Mouse (Mus musculus) neural tube, embryonic 14.5 days (tissue): ENCODE measurements around the gene Tmed1. TPM values are rescaled to one million over a fixed set of nuclear protein-coding genes. Genes with fewer than 3 reads are reported as not detected.
"Not testable (repeated sequence)": the region's sequence is repeated elsewhere in the genome, so short reads cannot be mapped to it uniquely, and the experiment has no call there.

Experiments used
- ATAC-seq: fragments of 200-750 bp; cut with Nextera tagmentation; 2 replicates; pipeline ENCODE4 v1.8.0; 2017; ENCODE audit warnings: low read depth, mild to moderate bottlenecking, moderate TSS enrichment, moderate library complexity
- H3K27ac ChIP-seq: fragments of 300-500 bp; sonication (generic); 2 replicates; pipeline ENCODE4 v1.5.1; 2014; ENCODE audit warnings: low read depth, mild to moderate bottlenecking, control low read depth, low read length, moderate library complexity, mixed read lengths
- H3K27me3 ChIP-seq: fragments of 300-500 bp; sonication (generic); 2 replicates; pipeline ENCODE4 v1.6.1; 2014; ENCODE audit warnings: low read length; ENCODE audit not compliant: control insufficient read depth, insufficient read depth
- H3K36me3 ChIP-seq: fragments of 300-500 bp; sonication (generic); 2 replicates; pipeline ENCODE4 v1.6.1; 2014; ENCODE audit warnings: low read length, mixed read lengths; ENCODE audit not compliant: control insufficient read depth, insufficient read depth
- H3K4me1 ChIP-seq: fragments of 300-500 bp; sonication (generic); 2 replicates; pipeline ENCODE4 v1.6.1; 2014; ENCODE audit warnings: low read length; ENCODE audit not compliant: control insufficient read depth, insufficient read depth
- H3K4me2 ChIP-seq: fragments of 300-500 bp; sonication (generic); 2 replicates; pipeline ENCODE4 v1.6.1; 2014; ENCODE audit warnings: mild to moderate bottlenecking, low read depth, low read length, control low read depth
- H3K4me3 ChIP-seq: fragments of 300-500 bp; sonication (generic); 2 replicates; pipeline ENCODE4 v1.5.1; 2014; ENCODE audit warnings: low read depth, low read length, control low read depth, mixed read lengths
- H3K9ac ChIP-seq: fragments of 300-500 bp; sonication (generic); replicated peaks from 2 replicates; pipeline ENCODE4 v1.6.1; 2014; ENCODE audit warnings: low read depth, mild to moderate bottlenecking, control low read depth, low read length, mixed read lengths
- H3K9me3 ChIP-seq: fragments of 300-500 bp; sonication (generic); 2 replicates; pipeline ENCODE4 v1.6.1; 2016; ENCODE audit warnings: low read length; ENCODE audit not compliant: control insufficient read depth
- WGBS: fragments of 180-500 bp; shearing (Covaris S2); extraction: QIAGEN DNeasy Blood & Tissue Kit; methylation state at CpG from one replicate; pipeline ENCODE4 v1.1.7; 2014; 5-methylcytosine and 5-hydroxymethylcytosine counted together
- polyA plus RNA-seq: library from polyadenylated mRNA; unstranded; fragments of >200 nt; fragmentation: Nextera tagmentation; extraction: Ambion mirVana; gene quantifications from 2 replicates; pipeline ENCODE4 v1.2.1, GENCODE M21; 2014

The Tmed1 gene
- polyA plus RNA-seq, 1 experiment from 2014 or later: 42.2 TPM

- Histone ChIP-seq H3K4me2 (no peak overlapping the region), H3K27me3 (no peaks in the 10 kb centered on the region), H3K4me1 (no peaks in the 10 kb centered on the region), H3K9me3 (no peaks in the 10 kb centered on the region), H3K4me3 (no peak overlapping the region), H3K27ac (no peak overlapping the region), H3K36me3 (no peaks in the 10 kb centered on the region), H3K9ac (no peak overlapping the region)
- no peak for ATAC-seq
- WGBS: 67% methylated on average over 1 of the region's 1 CpGs
Measured at GRCm38 (mm10) chr9:21527917-21528324, 17.9 kb upstream of the Tmed1 start.

- no peak for ATAC-seq
- Histone ChIP-seq H3K36me3 (no peaks in the 10 kb centered on the region), H3K27me3 (no peaks in the 10 kb centered on the region), H3K4me1 (no peaks in the 10 kb centered on the region), H3K4me2 (no peak overlapping the region), H3K9me3 (no peaks in the 10 kb centered on the region), H3K9ac (no peak overlapping the region), H3K27ac (no peak overlapping the region), H3K4me3 (no peak overlapping the region)
- 98% methylated on average over 2 of the region's 2 CpGs for WGBS
Measured at GRCm38 (mm10) chr9:21527100-21527801, 17.2 kb upstream of the Tmed1 start.

GRCm38 (mm10) chr9:21526634-21526944 lies 16.5 kb upstream of the Tmed1 start:
- 100% methylated on average over 3 of the region's 3 CpGs for whole genome bisulfite sequencing

GRCm38 (mm10) chr9:21525937-21526633 lies 16.0 kb upstream of the Tmed1 start, which contains the start of gene AB124611:
AB124611 (plus strand) TSS chr9:21526176.
- no peak for ATAC-seq
- Histone ChIP-seq H3K36me3 (no peaks in the 10 kb centered on the region), H3K4me1 (no peaks in the 10 kb centered on the region), H3K9me3 (no peaks in the 10 kb centered on the region), H3K4me3 (no peak within 1 kb of the TSS), H3K27me3 (no peaks in the 10 kb centered on the region), H3K27ac (no peak within 1 kb of the TSS), H3K4me2 (no peak within 1 kb of the TSS), H3K9ac (no peak within 1 kb of the TSS)
- WGBS: 69% methylated on average over 14 of the region's 14 CpGs

More at GRCm38 (mm10) chr9:21526634-21526944, 16.5 kb upstream of the Tmed1 start:
- no peak for ATAC-seq
- no peaks in the 10 kb centered on the region for H3K36me3 ChIP-seq
- no peak overlapping the region for H3K4me2 ChIP-seq
- no peaks in the 10 kb centered on the region for H3K9me3 ChIP-seq
- no peak overlapping the region for H3K4me3 ChIP-seq
- H3K27ac ChIP-seq: no peak overlapping the region
- no peak overlapping the region for H3K9ac ChIP-seq
- H3K27me3 ChIP-seq: no peaks in the 10 kb centered on the region
- H3K4me1 ChIP-seq: no peaks in the 10 kb centered on the region

- 83% methylated on average over 7 of the region's 7 CpGs for WGBS
- ATAC-seq: no peak
- no peaks in the 10 kb centered on the region for H3K4me1 ChIP-seq
Measured at GRCm38 (mm10) chr9:21525142-21525936, 15.3 kb upstream of the Tmed1 start.

GRCm38 (mm10) chr9:21518690-21519089 lies 8.6 kb upstream of the Tmed1 start:
- ATAC-seq, H3K9me3 ChIP-seq, H3K4me2 ChIP-seq, H3K4me3 ChIP-seq, H3K4me1 ChIP-seq, H3K27ac ChIP-seq, H3K27me3 ChIP-seq, H3K36me3 ChIP-seq, H3K9ac ChIP-seq: not testable (repeated sequence)
- 87% methylated on average over 6 of the region's 6 CpGs for WGBS

More at GRCm38 (mm10) chr9:21525142-21525936, 15.3 kb upstream of the Tmed1 start:
- Histone ChIP-seq H3K27me3 (no peaks in the 10 kb centered on the region), H3K9me3 (no peaks in the 10 kb centered on the region), H3K9ac (no peak overlapping the region), H3K27ac (no peak overlapping the region), H3K4me3 (no peak overlapping the region), H3K4me2 (no peak overlapping the region), H3K36me3 (no peaks in the 10 kb centered on the region)

- 89% methylated on average over 6 of the region's 6 CpGs for WGBS
- Histone ChIP-seq H3K9me3 (no peaks in the 10 kb centered on the region), H3K4me3 (no peak overlapping the region)
Measured at GRCm38 (mm10) chr9:21517947-21518495, 8.0 kb upstream of the Tmed1 start.

GRCm38 (mm10) chr9:21513466-21513865 lies 3.4 kb upstream of the Tmed1 start:
- peaks cover 14% of the 10 kb centered on the region for H3K4me1 ChIP-seq
- H3K4me2 ChIP-seq: no peak overlapping the region
- H3K36me3 ChIP-seq: peaks cover 4% of the 10 kb centered on the region; the same call in 1 of the 2 replicates
- no peak overlapping the region for H3K27ac ChIP-seq
- no peak for ATAC-seq
- H3K9ac ChIP-seq: no peak overlapping the region
- WGBS: 99% methylated on average over 4 of the region's 4 CpGs
- H3K4me3 ChIP-seq: no peak overlapping the region
- no peaks in the 10 kb centered on the region for H3K27me3 ChIP-seq
- H3K9me3 ChIP-seq: no peaks in the 10 kb centered on the region

More at GRCm38 (mm10) chr9:21517947-21518495, 8.0 kb upstream of the Tmed1 start:
- Histone ChIP-seq H3K27me3 (no peaks in the 10 kb centered on the region), H3K36me3 (no peaks in the 10 kb centered on the region), H3K9ac (no peak overlapping the region), H3K27ac (no peak overlapping the region), H3K4me2 (no peak overlapping the region), H3K4me1 (no peaks in the 10 kb centered on the region)
- no peak for ATAC-seq
